Mouse (Mus musculus) cerebellum, postnatal 25 days (tissue): ENCODE results near the gene Cib1.
A peak's percentile ranks its signal among the peaks of the same experiment; 100 is the strongest.

ENCODE experiments used
- DNase-seq, 2 experiments: peaks; one replicate each; pipeline ENCODE4 v3.0.0; 2021; ENCODE audit warnings: mixed read lengths in 2 of 2

Cib1 gene

DNA sequence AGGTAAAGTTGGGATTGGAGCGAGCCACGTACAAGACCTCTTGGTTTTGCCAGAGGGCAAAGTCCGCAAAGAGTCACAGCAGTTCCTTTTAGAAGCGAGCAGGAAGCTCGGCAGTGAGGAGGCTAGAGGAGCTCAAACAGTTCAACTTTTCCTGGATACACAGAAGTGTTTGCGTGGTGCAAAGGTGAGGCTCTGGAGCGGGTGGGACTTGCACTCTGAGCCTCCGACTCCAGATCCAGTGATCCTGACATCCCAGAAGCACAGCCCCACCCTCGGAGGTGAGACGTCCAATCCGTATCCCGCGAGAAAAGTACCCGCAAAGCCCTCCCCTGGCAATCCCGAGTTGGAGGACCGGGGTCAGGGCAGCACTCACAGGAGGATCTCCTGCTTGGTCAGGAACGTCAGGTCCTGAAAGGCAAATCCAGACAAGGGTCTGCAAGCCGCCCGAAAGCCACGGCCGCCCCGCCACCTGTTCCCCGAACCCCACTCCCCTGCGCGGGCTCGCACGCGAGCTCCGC is 583 bp downstream of the Cib1 start:
- DNase-seq: no peak

DNA sequence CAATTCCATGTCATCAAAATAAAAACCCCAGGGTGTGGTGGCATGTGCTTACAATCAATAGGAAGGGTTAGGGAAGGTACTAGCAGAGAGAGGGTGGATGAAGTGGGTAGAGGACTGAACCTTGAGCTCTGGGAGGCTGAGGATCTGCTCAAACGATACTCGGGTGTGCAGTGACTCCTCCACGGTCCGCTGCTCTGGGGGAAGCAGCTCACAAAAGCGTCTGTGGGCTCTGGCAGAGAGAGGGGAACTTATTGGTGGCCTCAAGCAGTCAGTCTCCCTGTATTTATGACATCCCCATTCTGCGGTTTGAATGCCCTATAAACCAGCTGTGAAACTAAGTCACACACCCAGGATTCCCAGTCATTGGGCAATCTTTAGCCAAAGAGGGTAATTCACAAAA is 2.4 kb downstream of the Cib1 start:
- no peak for DNase-seq

DNA sequence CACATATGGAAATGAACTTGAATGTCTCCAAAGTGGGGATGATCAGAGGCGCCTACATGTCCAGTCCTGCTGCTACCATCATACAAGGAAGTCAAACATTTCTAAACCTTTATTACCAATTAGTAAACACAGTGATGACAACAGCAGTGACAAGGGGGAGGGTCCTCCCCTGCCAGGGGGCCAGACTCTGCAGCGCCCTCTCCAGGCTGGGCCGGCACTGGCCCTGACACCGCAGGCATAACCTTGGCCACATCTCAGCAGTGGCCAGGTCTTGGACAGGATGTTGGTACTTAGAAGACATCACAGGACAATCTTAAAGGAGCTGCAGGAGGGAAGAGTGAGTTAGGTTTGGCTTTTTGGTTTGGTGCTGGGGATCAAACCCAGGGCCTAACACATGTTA is 5.5 kb downstream of the Cib1 start:
- DNase-seq: no peak

DNA sequence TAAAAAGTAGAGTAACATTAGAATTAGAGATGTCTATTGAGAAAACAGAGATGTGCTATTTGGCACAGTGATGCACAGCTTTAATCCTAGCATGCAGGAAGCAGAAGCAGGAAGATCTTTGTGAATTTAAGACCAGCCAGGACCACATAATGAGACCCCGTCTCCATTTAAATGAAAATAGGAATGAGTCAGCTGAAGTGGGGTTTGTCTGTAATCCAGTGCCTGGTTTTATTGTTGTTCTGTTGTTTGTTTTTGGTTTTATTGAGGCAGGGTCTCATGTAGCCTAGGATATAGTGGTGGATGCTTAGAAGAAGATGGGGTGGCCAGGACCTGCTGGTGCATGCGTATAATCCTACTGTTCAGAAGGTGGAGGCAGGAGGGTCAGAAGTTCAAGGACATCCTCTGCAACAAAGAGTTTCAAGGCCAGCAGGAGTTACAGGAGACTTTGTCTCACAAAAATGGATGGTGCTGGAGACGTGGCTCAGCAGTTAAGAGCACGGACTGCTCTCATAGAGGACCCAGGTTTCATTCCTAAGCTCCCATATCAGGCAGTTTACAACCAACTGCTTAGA is 11.3 kb downstream of the Cib1 start:
- no peak for DNase-seq

DNA sequence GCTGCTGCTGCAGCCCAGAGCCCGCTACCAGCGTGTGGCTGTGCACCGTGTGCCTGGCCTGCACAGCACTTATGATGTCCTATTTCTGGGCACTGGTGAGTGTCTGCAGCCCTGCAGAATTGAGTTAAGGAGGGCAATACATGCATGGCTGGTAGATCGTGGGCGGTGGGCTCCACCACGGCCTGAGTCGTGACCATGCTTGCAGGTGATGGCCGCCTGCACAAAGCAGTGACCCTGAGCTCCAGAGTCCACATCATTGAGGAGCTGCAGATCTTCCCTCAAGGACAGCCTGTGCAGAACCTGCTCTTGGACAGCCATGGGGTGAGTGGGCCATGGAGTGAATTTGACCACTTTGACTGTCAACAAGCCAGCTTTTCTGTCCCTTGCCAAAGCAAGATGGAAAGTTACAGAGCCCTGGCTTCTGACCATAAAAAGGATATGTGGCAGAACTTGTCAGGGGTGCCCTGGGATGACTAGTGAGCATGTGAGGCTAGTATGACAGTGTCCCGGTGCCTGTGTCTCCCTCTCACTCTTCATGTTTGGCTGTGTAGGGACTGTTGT is 12.3 kb downstream of the Cib1 start:
- no peak for DNase-seq

DNA sequence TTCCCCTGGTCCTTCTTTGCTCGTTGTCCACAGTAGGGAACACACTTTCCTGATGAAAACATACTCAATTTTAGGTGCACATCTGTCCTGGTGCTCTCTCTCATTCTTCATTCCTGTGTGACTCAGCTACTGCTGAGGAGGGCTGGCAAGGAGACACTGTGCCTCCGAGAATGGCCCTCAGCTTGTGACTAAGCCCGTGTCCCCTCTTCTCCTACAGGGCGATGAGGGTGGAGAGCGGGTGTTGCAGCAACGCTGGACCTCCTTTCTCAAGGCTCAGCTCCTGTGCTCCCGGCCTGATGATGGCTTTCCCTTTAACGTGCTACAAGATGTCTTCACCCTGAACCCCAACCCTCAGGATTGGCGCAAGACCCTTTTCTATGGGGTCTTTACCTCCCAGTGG is 13.9 kb downstream of the Cib1 start:
- DNase-seq: no peak

DNA sequence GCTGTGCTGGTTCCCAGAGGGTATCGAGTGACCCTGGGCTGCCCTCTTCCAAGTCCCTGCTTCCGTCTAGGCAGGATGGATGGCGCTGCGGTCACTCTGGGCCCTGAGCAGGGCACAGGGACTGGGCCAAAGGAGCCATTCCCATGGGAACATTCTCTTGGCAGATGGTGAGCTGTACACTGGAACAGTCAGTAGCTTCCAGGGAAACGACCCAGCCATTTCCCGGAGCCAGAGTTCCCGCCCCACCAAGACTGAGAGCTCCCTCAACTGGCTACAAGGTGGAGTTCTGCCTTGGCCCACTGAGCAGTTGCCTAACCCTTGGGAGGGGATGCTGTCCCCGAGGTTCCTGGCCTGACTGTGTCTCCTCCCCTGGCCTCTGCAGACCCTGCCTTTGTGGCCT is 16.0 kb downstream of the Cib1 start:
- peak in 1 of 2 experiments; percentile 41 for DNase-seq

DNA sequence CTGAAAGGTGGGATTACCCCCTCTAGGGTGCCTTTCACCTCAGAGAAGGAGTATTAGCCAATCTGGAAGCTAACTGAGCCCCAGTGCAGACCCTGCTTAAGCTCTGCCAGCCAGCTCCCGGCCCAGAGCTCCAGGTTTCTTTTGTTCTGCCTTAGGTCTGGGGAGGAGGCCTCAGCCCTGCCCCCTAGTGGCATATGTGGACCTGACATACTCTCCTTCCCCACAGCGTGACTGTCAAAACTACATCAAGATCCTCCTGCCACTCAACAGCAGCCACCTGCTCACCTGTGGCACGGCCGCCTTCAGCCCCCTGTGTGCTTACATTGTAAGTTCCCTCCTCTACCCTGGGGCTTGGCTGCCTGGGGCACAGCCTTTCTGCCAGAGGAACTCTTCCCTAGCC is 17.2 kb downstream of the Cib1 start:
- peak; percentile 84 to 88 for DNase-seq

DNA sequence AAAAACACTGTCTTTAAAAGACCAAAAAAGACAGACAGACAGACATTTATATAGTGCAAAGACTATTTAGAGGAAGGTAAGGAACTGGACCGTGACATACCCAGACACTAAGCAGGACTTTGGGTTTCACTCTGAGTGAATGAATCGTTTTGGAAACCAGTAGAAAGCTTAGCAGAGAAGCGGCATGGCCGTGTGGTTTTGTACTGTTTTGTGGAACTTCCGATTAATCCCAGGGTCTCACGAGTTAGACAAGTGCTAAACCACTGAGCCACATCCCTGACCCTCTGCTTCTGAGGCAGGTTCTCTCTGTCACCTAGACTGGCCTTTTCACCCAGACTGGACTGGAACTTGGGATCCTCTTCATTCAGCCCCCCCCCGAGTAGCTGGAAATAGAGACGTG is 18.2 kb downstream of the Cib1 start:
- DNase-seq: no peak

DNA sequence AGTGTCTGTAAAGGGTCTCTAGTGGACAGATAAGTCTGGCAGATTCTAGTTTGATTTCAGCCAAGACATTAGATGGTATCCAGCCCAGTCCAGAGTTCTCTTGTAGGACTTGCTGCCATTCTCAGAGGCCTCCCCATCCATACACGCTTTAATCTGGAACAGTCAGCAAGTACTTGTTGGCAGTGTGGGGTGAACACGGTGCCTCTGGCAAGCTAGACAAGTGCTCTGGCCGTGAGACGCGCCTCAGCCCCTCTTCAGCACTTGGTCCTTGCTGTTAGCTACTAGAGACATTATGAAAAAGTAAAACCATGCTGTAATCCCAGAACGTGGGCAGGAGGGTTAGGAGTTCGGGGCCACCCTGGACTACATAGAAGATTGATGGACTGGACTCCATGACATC is 19.0 kb downstream of the Cib1 start:
- DNase-seq: no peak

DNA sequence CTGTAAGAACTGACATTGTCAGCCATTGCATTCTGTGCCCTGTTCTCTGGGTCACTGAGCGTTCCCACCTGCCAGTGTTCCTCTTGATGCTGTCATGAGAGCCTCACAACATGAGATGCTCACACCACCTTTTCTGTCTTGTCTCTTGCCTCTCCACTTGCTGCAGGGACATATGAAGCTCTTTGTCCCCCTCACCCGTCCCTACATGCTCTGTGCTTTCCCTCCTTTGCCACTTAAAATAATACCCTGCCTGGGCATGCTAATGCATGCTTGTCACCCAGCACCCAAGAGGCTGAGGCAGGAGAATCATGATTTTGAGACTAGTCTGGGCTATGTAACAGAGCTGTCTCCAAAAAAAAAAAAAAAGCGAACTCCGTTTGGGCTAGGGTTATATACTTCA is 21.6 kb downstream of the Cib1 start:
- no peak for DNase-seq

DNA sequence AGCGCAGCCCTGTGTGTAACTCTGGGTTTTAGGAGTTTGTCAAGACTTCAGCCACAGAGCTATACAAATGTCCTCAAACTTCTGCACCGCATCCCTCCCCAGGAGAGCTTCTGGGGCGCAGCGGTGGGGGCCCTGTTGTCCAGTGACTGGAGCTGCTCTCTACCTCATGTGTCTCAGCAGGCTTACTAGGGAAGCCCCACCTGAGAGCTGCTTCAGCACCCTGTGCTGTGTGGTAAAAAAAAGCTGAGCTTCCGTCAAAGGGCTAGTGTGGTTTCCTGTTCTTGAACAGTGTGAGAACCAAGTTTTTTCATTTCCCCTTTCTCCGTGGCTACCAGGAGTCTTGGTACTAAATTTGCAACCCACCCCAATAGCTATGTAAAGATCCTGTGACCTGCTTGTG is 22.9 kb downstream of the Cib1 start:
- DNase-seq: no peak

DNA sequence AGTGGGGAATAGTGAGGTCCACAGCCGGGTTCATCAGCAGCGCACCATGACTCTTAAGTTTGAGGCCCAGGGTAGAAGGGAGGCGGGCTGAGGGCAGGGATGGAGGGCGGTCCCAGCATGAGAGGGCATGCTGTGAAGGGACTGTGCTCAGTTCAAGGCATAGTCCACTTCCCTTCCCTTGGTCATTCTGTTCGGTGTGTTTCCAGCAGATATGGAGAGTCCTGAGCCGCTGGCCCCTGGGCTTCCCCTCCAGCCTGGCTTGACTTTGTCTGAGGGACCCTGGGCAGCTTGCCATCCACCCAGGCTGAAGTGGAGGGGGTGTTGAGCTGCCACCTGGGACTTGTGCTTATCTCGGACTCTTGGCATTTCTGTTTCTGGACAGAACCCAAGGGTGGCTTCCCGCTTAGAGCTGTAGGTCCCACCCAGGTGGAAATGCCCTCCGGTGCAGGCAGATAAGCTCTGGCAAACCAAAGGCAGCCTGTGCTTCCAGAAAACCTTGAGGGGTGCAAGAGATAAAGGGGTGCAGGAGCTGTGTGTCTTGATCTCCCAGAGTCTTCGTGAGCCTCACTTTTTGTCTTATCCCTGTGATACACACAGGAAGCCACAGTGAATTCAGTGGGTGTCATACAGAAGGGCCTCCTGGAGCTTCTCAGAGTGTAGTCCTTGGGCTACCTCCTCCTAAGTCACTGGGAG is 23.7 kb downstream of the Cib1 start:
- DNase-seq: peak in 1 of 2 experiments; percentile 20

DNA sequence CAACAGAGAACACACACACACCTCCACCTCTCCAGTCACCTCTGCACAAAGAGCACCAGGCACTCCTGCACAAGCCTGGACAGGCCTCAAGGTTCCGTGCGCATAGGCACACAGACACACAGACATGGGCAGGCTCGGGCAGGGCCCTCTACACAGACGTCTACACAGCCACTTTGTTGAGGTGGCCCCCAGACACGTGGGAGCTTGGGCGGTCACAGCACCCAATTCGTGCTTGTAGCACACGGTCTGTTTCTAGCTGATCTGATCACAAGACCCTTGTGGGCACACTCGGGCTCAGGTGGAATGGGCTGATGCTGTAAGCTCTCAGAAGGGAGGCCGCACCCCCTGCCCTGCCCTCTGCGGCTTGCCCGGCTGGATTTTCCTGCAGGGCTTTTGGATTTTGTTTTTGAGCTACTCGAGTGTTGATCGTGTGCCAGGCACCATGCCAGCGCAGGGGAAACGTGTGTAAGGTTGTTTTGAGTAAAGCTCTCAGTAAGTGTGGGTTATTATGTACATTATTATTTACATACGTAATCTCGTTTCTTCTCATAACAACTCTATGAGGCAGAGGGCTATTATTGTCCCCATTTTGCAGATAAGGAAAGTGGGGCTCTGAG is 24.5 kb downstream of the Cib1 start:
- peak in 1 of 2 experiments; percentile 8 for DNase-seq

DNA sequence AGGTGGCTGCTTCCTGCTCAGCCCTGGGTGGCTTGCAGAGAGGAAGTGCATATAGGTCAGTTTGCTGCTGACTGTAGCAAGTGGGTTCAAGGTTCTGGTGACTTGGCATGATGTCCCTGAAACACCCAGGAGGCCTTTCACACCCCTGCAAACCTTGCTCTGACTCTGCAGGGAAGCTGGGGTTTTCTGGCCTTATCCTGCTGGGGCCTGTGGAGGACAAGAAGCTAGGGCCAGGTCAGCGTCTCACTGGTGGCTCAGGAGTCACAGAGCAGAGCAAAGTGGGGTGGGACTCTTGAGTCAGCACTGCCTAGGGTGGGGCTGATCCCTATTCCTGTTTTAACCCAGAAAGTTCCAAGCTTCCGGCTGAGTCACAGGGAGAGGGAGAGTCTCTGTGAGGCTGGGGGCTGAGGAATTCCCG is 25.3 kb downstream of the Cib1 start:
- DNase-seq: peak in 1 of 2 experiments; percentile 12

DNA sequence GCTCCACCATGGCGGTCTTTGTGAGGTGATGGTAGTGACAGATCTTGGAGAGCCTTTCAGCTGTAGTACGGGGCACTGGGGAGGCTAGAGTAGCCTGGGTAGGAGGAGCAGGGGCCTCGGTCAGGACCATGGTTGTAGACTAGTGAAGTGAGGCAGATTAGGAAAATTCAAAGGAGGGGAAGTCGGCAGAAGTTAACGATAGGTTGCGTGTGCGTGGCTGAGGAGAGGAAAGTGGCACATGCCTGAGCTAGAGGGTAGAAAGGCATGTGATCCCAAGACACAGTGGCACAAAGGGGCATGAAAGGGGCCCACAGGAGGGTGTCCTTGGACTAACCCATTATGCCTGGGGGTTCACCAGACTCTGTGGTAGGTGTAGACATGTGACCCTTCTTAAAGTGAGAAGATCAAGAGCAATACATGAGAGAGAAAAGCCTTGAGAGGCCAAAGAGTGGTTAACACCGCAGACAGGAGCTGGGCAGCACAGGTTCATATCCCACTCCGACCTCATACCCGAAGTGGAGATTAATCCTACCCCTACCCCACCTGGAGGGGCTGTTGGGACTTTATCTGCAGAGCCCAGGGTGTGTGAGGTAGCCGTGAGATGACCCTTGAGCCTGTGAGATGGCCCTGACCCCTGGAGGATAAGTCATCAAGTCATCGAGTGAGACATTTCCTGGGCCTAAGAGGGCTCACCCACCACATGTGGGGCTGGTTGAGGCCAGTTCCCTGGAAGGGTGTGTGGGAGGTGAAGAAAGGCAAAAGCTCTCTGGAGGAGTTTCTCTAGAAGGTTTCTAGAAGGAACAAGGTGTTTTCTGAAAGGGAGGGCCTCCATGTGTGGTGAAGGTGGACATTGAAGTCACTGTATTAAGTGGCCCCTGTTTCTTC is 26.7 kb downstream of the Cib1 start:
- no peak for DNase-seq

DNA sequence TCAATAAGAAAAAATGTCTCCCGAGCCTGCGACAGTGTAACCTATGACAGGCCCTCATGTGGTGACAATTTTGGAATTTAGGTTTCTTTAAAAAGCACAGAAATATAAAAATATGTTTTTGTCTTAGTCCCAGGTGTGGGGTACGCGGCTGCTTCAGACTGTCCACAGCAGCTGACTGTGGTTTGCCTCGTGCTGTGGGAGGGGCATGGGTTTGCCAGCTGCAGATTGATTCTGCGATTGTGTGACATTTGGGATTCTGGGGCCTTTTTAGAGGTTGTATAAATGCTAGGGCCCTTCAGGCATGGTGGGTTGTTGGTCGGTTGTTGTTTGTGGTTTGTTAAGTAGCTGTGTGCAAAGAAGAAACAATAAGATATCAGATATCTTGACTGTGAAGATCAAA is 27.7 kb downstream of the Cib1 start:
- DNase-seq: no peak

DNA sequence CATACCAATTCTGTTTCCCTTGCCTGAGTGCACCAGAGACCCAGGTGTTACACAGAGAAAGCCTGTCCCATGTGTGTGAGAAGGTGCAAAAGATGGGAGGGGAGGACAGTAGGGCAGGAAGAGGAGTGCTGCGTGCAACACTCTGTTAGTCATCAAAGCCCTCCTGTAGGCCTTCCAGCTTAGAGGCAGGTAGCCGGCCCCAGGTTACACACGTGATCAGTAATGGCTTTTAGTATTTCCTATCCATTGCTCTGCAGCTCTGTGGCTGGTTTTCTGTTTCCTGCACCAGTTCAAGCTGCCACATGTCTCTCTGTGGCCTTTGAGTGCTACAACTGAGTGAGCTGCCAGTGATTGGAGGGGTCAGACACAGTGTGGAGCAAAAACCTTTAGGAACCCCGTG is 28.3 kb downstream of the Cib1 start:
- DNase-seq: no peak

DNA sequence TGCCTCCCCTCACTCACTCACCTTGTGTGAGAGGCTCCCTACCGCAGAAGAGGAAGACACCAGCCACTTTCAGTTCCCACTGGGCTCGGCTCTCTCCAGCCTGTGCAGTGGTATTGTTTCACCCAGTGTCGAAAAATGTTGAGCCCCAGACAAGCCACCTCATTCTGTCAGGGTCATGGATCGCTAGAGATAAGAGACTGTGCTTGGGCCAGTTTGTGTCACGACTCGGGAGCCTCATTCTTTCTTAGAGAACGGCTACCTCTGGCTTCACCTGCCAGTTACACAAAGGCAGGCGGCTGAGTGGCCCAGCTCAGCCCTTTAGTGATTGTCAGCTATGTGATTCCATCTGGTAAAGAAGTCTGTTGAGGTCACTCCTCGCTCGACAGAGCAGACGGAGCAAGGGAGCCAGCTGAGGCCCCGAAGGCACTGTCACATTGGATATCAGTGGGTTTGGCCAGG is 28.9 kb downstream of the Cib1 start:
- DNase-seq: no peak

DNA sequence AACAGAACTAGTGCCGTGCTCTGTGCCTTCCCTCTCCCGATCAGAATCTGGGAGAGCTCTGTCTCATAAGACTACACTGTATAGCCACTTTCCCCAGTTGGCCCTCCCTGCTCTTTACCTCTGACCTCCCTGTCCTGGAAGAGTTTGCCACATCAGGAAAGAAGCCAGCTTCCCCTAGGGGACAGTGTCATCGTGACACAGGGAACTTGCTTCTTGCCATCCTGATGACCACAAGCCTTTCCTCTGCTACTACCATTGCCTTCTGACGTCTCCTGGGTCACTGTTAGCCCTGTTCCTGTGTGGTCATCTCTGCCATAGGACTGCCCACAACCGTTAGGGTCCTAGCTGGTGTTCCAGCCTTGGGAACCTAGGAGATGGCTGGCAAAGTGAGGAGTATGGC is 29.7 kb downstream of the Cib1 start:
- no peak for DNase-seq

DNA sequence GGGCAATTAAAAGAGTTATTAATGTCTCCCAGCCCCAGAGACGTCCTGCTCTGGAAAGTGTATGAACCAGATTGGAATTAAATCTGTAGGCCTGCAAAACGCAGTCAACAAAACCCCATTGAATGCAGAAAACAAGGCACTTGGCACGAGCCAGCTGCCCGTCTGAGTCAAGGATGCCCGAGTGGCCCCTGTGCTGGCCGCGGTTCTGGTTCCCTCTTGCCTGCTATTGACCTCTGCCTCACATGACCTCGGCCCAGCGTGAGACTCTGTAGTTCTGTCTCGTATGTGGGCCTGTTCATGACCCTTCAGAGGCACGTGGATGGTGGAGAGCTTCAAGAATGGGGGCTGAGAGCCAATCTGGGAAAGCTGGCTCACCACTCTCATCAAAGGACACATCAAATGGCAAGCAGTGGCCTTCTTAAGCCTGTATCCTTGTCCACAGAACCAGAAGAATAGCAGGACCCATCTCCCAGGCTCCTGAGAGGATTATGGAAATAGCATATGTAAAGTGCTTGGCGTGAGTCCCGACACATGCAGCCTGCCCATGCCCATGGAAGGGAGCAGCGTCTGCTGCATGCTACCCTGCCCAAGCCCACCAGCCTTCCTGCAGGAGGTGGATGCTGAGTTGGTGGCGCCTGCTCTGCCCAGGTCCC is 30.6 kb downstream of the Cib1 start:
- no peak for DNase-seq

DNA sequence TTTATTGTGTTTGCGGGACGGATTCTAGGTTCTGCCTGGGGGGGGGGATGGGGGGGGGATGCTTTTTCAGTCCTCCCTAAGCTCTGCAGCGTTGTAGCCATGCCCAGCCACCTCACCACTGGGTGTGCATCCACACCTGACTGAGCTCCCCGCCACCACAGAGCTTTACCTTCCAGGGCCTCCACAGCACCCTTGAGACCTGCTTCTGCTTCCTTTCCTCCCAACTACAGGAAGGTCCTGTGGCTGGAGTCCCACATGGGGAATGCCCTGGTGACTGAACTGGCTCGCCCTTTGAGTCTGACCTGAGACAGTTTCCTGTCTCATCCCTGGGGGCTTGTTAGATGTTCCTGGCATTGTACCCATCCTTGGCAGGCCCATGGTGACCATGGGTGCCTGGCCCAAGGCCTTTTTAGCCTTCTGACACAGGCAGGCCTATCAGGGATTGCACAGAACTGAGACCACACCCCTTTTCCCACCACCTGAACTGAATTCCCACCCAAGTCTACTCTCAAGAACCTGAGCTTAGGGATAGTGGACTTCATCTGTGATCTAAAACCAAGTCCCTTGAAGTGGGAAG is 31.6 kb downstream of the Cib1 start:
- DNase-seq: no peak
